Mouse (Mus musculus) forebrain, postnatal 0 days (tissue): Measurements from ENCODE around the gene Pgm3. TPM values are rescaled to one million over a fixed set of nuclear protein-coding genes. Genes with fewer than 3 reads are reported as not detected.

Experiments
- ATAC-seq: fragments of 200-750 bp; cut with Nextera tagmentation; 2 replicates; pipeline ENCODE4 v1.8.0; 2017; ENCODE audit warnings: mild to moderate bottlenecking, moderate library complexity
- DNase-seq: peaks from one replicate; pipeline ENCODE4 v3.0.0-alpha.2; 2015
- H3K27ac ChIP-seq: fragments of 300-500 bp; sonication (generic); 2 replicates; pipeline ENCODE4 v1.5.1; 2014; ENCODE audit warnings: low read depth, mild to moderate bottlenecking, antibody characterized with exemption, low read length, moderate library complexity, mixed read lengths
- H3K27me3 ChIP-seq: fragments of 300-500 bp; sonication (generic); 2 replicates; pipeline ENCODE4 v1.6.1; 2014; ENCODE audit warnings: mild to moderate bottlenecking, low read length, mixed read lengths; ENCODE audit not compliant: insufficient read depth
- H3K36me3 ChIP-seq: fragments of 300-500 bp; sonication (generic); 2 replicates; pipeline ENCODE4 v1.6.1; 2014; ENCODE audit warnings: mild to moderate bottlenecking, moderate library complexity; ENCODE audit not compliant: insufficient read depth
- H3K4me1 ChIP-seq: fragments of 300-500 bp; sonication (generic); 2 replicates; pipeline ENCODE4 v1.6.1; 2014; ENCODE audit warnings: antibody characterized with exemption; ENCODE audit not compliant: insufficient read depth
- H3K4me2 ChIP-seq: fragments of 300-500 bp; sonication (generic); 2 replicates; pipeline ENCODE4 v1.6.1; 2014; ENCODE audit warnings: low read depth, mild to moderate bottlenecking, moderate library complexity
- H3K4me3 ChIP-seq: fragments of 300-500 bp; sonication (generic); 2 replicates; pipeline ENCODE4 v1.5.1; 2014; ENCODE audit warnings: low read depth, low read length, mixed read lengths
- H3K9ac ChIP-seq: fragments of 300-500 bp; sonication (generic); 2 replicates; pipeline ENCODE4 v1.6.1; 2014; ENCODE audit warnings: mild to moderate bottlenecking
- H3K9me3 ChIP-seq: fragments of 300-500 bp; sonication (generic); 2 replicates; pipeline ENCODE4 v1.6.1; 2016; ENCODE audit warnings: low read length
- CTCF ChIP-seq: sonication (generic); IDR thresholded peaks from 2 replicates; pipeline ENCODE4 v1.5.1; 2016; ENCODE audit warnings: antibody characterized with exemption, control low read depth, low read depth
- WGBS: fragments of 180-500 bp; shearing (Covaris S2); extraction: QIAGEN DNeasy Blood & Tissue Kit; methylation state at CpG from one replicate; pipeline ENCODE4 v1.1.7; 2014; 5-methylcytosine and 5-hydroxymethylcytosine counted together
- polyA plus RNA-seq: library from polyadenylated mRNA; unstranded; fragments of >200 nt; fragmentation: Nextera tagmentation; extraction: Ambion mirVana; gene quantifications from 2 replicates; pipeline ENCODE4 v1.2.1, GENCODE M21; 2015
- total RNA-seq: library from RNA; depleted of rRNA; stranded (reverse); fragments of >200 nt; gene quantifications from 2 replicates; pipeline ENCODE4 v1.2.3, GENCODE M21; 2014

Gene Pgm3
- total and polyA plus RNA-seq, 2 experiments from 2014 or later, result 21.7 to 32.8 TPM

DNA sequence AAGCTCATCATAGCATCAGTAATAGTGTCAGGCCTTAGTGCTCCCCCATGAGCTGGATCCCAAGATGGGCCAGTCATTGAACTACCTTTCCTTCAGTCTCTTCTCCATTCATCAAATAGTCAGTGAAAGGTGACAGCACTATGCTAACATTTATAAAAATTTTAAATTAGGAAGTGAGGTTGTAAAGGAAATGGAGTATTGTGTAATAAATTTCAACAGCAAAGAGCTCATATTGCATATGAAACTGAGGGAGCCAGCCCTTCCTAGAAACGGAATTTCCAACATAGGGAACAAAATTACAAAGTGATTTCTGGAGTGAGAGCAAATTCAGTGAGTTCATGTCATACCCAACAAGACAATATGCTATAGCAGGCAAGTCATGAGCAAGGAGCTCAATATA is 27.1 kb downstream of the Pgm3 start:
- DNase-seq, result no peak
- no peak overlapping the region for H3K4me3 ChIP-seq
- no peak overlapping the region for H3K4me2 ChIP-seq
- no peak overlapping the region for H3K27ac ChIP-seq
- no peaks in the 10 kb centered on the region for H3K27me3 ChIP-seq
- H3K4me1 ChIP-seq, result no peaks in the 10 kb centered on the region
- no peaks in the 10 kb centered on the region for H3K9me3 ChIP-seq
- no peak for ATAC-seq
- no peak for TF ChIP-seq CTCF
- peaks cover 52% of the 10 kb centered on the region for H3K36me3 ChIP-seq
- WGBS, result 70% methylated on average over 1 of the region's 1 CpGs
- no peak overlapping the region for H3K9ac ChIP-seq

DNA sequence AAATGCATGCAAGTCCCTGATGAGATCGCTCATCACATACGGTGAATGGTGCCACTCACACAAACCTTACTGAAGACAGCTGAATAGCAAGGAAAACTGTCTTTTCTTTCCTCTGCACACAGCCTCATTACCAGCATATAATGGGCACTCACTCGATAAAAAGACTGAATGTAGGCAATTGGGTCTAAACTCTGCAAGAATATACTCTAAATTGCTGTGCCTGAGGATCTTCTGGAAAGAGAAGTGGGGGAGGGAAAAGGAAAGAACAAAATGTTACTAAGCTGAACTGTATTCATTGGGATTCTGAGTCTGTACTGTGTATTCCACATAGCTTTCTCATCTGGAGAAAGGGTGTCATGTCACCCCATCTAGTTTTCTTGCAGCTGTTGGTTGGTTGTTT is 28.2 kb downstream of the Pgm3 start:
- TF ChIP-seq CTCF, result no peak
- no peaks in the 10 kb centered on the region for H3K4me1 ChIP-seq
- no peaks in the 10 kb centered on the region for H3K9me3 ChIP-seq
- no peak overlapping the region for H3K4me2 ChIP-seq
- ATAC-seq (peak; percentile 63; the same call in 1 of the 2 replicates), DNase-seq (no peak)
- H3K4me3 ChIP-seq, result no peak overlapping the region
- 0 out of 2 replicates have a peak overlapping the region, but pooled peaks have one; percentile 4 for H3K27ac ChIP-seq
- no peak overlapping the region for H3K9ac ChIP-seq
- peaks cover 43% of the 10 kb centered on the region for H3K36me3 ChIP-seq
- 27% methylated on average over 3 of the region's 3 CpGs for WGBS
- no peaks in the 10 kb centered on the region for H3K27me3 ChIP-seq

DNA sequence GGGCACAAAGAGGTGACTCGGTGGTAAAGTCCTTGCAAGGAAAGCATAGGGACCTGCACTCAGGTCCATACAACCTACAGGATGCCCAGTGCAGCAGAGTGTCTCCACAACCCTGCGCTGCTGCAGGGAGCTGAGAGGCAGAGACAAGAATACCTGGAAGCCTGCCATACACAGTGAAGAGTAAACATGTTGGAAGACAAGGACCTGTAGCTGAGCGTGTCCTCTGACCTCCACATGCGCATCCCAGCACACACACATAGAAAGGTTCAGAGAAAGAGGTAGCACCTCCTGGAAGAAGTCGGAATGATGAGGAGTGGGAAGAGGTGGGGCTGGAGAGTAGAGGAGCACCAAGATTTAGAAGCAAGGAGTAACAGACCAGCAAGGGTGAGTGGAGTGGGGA is 37.6 kb downstream of the Pgm3 start:
- no peak overlapping the region for H3K27ac ChIP-seq
- no peak for TF ChIP-seq CTCF
- no peak overlapping the region for H3K4me3 ChIP-seq
- no peak overlapping the region for H3K4me2 ChIP-seq
- DNase-seq (no peak), ATAC-seq (no peak)
- no peaks in the 10 kb centered on the region for H3K9me3 ChIP-seq
- H3K4me1 ChIP-seq, result no peaks in the 10 kb centered on the region
- peaks cover 39% of the 10 kb centered on the region for H3K36me3 ChIP-seq
- WGBS, result 93% methylated on average over 5 of the region's 5 CpGs
- H3K9ac ChIP-seq, result no peak overlapping the region
- no peaks in the 10 kb centered on the region for H3K27me3 ChIP-seq

DNA sequence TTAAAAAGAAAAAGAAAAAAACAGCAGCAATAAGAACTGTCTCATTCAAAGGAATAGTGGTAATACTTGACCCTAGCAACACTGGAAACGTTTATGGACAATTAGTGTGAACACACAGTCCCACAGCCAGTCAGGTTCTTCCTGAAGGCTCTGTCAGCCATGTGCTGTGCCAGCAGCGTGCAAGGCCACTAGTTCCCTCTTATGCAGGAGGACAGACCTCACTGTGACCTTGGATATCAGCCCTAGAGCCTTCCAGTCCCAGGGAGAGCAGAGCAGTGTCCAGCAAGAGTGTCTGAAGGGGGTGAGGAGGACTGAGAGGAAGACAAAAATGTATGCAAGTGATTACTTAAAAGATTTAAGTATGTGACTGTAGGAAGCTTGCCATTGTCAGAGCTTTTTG is 46.0 kb downstream of the Pgm3 start:
- no peak for DNase-seq
- no peak for TF ChIP-seq CTCF
- Histone ChIP-seq H3K4me2 (no peak overlapping the region), H3K27ac (no peak overlapping the region), H3K4me1 (no peaks in the 10 kb centered on the region), H3K27me3 (no peaks in the 10 kb centered on the region), H3K4me3 (no peak overlapping the region), H3K9ac (no peak overlapping the region), H3K36me3 (peaks cover 41% of the 10 kb centered on the region), H3K9me3 (no peaks in the 10 kb centered on the region)
- no peak for ATAC-seq
- 65% methylated on average over 2 of the region's 2 CpGs for WGBS

DNA sequence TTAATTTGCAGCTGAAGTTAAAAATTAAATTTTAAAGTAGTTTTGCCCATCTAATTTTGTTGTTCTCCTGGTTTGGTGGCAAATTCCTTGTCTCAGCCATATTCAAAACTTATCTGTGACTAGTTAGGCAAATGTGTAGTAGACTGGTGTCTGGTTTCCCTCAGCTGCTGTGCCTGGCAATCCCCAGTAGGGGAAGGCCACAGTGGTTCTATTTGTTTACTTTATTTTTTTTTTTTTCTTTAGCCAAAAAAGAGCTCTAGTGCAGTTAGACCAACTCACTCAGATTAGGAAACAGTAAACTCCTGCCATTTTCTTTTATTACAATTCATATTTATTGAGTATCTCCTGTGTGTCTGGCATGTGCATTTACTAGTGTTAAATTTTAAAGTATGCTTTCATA is 49.3 kb downstream of the Pgm3 start:
- Histone ChIP-seq H3K4me3 (no peak overlapping the region), H3K27me3 (no peaks in the 10 kb centered on the region), H3K36me3 (peaks cover 56% of the 10 kb centered on the region), H3K27ac (no peak overlapping the region), H3K9ac (no peak overlapping the region), H3K4me2 (no peak overlapping the region), H3K9me3 (no peaks in the 10 kb centered on the region), H3K4me1 (no peaks in the 10 kb centered on the region)
- ATAC-seq (no peak), DNase-seq (no peak)
- no peak for TF ChIP-seq CTCF

DNA sequence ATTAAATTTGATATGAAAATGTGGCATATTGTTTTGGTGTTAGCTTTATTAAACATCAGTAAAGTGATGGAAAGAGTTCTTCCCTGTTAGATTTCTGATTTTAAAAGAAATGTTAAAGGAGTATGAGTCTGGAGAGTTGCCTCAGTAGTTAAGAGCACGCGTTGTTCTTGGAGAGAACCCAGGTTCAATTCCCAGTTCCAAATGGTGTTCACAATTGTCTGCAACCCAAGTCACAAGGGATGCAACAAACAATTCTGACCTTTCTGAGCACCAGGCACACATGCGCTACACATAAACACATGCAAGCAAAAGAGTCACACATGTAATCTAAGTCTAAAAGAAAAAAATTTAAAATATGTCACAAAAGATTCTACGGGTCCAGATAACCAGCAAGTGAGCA is 56.8 kb downstream of the Pgm3 start:
- H3K36me3 ChIP-seq, result peaks cover 55% of the 10 kb centered on the region
- no peak for TF ChIP-seq CTCF
- no peak overlapping the region for H3K4me3 ChIP-seq
- no peak overlapping the region for H3K9ac ChIP-seq
- no peak overlapping the region for H3K27ac ChIP-seq
- ATAC-seq (no peak), DNase-seq (no peak)
- no peak overlapping the region for H3K4me2 ChIP-seq
- H3K9me3 ChIP-seq, result no peaks in the 10 kb centered on the region
- H3K4me1 ChIP-seq, result no peaks in the 10 kb centered on the region
- no peaks in the 10 kb centered on the region for H3K27me3 ChIP-seq
- 92% methylated on average over 4 of the region's 4 CpGs for WGBS

DNA sequence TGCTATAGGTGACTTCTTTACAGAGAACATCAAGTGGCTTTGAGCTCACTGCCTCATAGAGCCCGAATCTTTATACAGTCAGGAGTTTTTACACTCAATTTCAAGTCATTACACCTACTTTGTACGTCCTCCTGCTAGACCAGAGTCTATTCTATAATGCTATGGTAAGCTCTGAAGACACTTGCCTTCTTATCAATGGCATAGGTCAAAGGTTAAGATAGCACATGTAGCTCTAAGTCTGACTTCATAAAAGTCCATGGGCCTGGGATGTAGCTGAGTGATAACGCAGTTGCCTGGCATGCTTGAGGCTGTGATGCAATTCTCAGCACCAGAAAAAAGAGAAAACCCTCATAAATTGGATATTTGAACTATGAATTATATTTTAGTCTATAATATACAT is 57.3 kb downstream of the Pgm3 start:
- Histone ChIP-seq H3K27me3 (no peaks in the 10 kb centered on the region), H3K9ac (no peak overlapping the region), H3K4me3 (no peak overlapping the region), H3K4me1 (no peaks in the 10 kb centered on the region), H3K9me3 (no peaks in the 10 kb centered on the region), H3K27ac (no peak overlapping the region), H3K4me2 (no peak overlapping the region), H3K36me3 (peaks cover 53% of the 10 kb centered on the region)
- ATAC-seq, result no peak
- DNase-seq, result no peak
- no peak for TF ChIP-seq CTCF
- WGBS, result 93% methylated on average over 3 of the region's 3 CpGs

DNA sequence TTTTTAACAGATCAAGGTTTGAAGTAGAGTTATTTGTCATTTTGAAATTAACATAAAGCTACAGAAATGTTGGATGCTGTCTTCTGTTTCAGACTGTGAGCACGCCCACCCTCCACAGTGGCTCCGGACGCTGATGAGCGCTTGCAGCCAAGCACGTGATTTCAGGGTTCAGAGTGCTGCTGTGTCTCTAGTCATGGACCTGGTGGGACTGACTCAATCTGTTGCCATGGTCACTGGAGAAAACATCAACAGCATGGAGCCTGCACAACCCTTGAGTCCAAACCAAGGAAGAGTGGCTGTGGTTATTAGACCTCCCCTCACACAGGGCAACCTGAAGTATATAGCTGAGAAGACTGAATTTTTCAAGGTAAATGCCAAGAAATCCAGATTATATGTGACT is 57.9 kb downstream of the Pgm3 start:
- Histone ChIP-seq H3K9me3 (no peaks in the 10 kb centered on the region), H3K4me3 (no peak overlapping the region), H3K9ac (no peak overlapping the region), H3K36me3 (peaks cover 49% of the 10 kb centered on the region), H3K4me1 (no peaks in the 10 kb centered on the region), H3K27me3 (no peaks in the 10 kb centered on the region), H3K4me2 (no peak overlapping the region), H3K27ac (no peak overlapping the region)
- DNase-seq (no peak), ATAC-seq (no peak)
- TF ChIP-seq CTCF, result no peak
- 79% methylated on average over 5 of the region's 5 CpGs for WGBS
